Mouse (Mus musculus): Measurements from ENCODE around the gene Actg1.
"Not testable (repeated sequence)": the region's sequence is repeated elsewhere in the genome, so short reads cannot be mapped to it uniquely, and the experiment has no call there.

GRCm38 (mm10) chr11:120352093-120352350 is 3.7 kb upstream of the Actg1 start:
- TF ChIP-seq CTCF, EP300 (IDR thresholded peaks at IDR 0.05): not testable (repeated sequence)

Data from lung, postnatal 0 days (tissue).